Mouse (Mus musculus) ovary, postnatal 10 days (tissue): Measurements from ENCODE around the gene Slc30a10.

Experiments used
- DNase-seq: peaks from one replicate; pipeline ENCODE4 v3.0.0; 2022; ENCODE audit warnings: low spot score

Slc30a10 gene

GRCm38 (mm10) chr1:185462889-185463288, 8.2 kb downstream of the Slc30a10 start:
- no peak for DNase-seq

GRCm38 (mm10) chr1:185469551-185470021, 14.9 kb downstream of the Slc30a10 start:
- no peak for DNase-seq

GRCm38 (mm10) chr1:185472025-185472720, 17.5 kb downstream of the Slc30a10 start:
- no peak for DNase-seq

GRCm38 (mm10) chr1:185472730-185473129, 18.1 kb downstream of the Slc30a10 start:
- DNase-seq = no peak

- no peak for DNase-seq
Observed at GRCm38 (mm10) chr1:185473437-185473836, 18.8 kb downstream of the Slc30a10 start.

GRCm38 (mm10) chr1:185479861-185480260, 25.2 kb downstream of the Slc30a10 start:
- DNase-seq = no peak

DNA sequence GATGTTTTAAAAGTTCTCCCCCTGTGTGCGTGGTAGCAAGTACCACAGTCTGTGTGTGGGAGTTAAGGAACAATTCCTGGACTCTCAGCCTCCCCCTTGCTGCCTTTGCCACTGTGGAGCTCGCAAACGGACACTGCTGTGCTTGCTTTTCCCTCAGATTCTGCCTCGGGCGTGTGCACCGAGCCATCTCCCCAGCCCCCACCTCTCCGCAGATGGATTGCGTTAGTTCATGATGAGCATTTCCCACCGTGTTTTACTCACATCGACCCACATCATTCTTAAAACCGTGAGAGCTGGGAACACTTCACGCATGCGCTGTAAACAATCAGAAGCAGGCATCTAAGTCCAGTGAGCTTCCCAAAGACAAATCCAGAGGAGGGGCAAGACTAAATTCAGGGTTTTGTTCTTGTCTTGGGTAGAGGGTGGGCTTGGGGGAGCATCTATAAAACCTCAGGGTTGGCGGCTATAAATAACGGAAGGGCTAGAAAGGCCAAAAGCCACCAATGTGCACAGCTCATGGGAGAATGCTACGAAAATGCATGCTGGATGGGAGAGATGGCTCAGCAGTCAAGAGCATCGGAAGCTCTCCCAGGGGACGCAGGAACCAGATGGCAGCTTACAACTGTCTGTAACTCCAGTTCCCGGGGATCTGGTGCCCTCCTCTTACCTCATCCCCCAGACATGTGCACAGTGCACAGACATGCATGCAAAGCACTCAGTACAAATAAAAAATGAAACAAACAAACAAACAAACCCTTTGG, 27.5 kb downstream of the Slc30a10 start:
- DNase-seq = peak; percentile 7

GRCm38 (mm10) chr1:185482762-185483161, 28.1 kb downstream of the Slc30a10 start:
- no peak for DNase-seq

GRCm38 (mm10) chr1:185483356-185484057, 28.9 kb downstream of the Slc30a10 start:
- no peak for DNase-seq

GRCm38 (mm10) chr1:185484281-185484680, 29.6 kb downstream of the Slc30a10 start:
- no peak for DNase-seq

DNA sequence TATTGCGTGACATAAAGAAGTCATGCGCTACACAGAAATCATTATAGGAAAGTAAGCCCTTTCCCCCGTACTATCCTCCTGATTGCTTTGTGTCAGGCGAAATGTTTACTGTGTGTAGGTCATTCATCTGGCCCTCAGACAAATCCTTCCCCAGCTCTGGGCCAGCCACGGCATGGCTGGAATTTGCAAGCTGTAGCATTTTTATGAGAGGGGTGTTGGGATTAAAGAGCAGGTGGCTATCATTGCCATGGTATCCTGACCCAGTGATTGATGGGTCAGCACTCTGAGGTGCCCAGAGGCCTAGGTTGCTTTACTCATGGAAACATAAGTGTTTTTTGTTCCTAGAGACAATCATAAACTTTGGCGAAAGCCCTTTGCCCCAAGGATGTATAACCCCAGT, 35.2 kb downstream of the Slc30a10 start:
- no peak for DNase-seq

GRCm38 (mm10) chr1:185490603-185491002, 36.0 kb downstream of the Slc30a10 start:
- no peak for DNase-seq

DNA sequence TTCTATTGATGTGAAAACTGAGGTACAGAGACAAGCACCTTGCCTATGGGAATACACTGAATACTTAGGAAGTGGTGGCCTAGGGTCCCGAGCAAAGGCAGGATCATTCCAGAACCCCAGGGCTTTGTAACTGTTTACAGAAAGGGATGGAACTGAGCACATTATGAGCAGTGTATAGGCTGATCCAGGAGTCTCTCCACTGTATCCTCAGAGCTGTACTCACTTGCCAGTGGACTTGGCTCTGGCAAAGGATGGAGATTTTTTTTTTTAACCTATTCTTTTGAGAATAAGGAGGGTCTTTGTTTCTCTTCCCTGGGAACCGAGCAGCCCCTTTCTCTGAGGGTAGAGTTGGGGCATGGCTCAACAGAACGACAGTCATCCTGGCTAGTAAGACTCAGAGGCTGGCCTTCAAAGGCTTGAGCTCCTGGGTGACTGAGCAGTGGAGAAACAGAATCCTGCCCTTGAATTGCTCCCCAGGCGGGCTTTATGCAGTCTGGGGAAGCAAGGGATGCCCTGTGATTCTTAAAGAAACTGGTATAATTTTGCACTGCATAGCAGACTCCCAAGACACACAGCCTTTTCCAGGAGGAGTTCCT, 38.9 kb downstream of the Slc30a10 start:
- DNase-seq = no peak

- DNase-seq = no peak
Observed at GRCm38 (mm10) chr1:185496791-185497460, 42.3 kb downstream of the Slc30a10 start.

DNA sequence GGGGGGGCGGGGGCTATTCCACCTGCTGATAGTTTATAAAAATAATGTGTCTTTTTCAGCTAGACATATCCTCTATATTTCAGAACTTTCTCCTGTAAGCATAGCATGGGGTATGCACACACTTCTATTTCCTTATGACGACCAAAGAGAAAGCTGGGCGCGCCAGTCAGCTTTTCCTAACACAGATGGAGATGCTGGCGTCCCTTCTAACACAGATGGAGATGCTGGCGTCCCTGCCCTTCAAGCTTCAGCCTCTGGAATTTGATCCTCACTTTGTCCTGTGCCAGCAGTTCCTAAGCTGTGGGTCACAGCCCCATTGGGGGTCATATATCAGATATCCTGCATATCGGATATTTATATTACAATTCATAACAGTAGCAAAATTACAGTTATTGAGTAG, 46.0 kb downstream of the Slc30a10 start:
- no peak for DNase-seq

DNA sequence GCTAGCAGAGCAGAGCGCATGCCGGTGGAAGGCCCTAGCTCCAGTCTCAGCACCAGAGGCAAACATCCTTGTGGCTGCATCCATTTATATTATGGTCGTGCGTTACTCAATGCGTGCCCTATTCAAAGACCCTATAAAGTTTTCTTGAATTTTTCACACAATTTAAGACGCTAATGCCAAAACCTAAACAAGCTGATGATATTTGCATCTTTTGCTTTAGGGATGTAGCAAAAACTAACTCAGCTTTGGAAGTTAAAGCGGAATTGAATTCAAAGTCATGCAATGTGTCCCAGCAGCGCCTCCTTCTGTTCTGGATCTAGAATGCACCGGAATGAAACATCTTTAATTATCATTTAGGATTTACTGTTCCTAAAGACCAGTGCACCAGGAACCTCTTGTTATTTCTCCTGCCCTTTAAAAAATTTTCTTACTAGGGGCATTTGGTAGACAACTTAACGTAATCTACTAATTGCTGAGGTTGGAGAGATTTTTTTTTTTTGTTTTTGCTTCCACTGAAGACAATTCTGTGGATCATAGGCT, 47.2 kb downstream of the Slc30a10 start:
- DNase-seq = no peak

- DNase-seq = no peak
Observed at GRCm38 (mm10) chr1:185502550-185502949, 47.9 kb downstream of the Slc30a10 start.

DNA sequence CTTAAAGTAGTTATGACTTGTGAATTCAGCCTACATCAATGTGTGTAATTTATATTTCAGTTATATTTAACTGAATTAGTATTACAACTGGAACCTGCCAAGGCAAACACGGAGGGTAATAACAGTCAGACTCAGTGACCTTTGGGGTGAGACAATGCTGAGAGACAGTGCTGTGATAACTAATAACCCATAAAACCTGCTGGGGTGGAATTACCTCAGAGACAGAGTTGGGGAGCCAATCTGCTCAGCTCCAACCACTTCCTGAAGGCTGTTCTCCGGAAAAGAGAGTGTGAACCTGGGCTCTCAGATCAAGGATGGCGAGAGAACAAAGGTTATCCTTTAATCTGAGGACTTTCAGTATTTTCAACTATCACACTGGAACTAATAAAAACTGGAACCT, 54.4 kb downstream of the Slc30a10 start:
- no peak for DNase-seq

DNA sequence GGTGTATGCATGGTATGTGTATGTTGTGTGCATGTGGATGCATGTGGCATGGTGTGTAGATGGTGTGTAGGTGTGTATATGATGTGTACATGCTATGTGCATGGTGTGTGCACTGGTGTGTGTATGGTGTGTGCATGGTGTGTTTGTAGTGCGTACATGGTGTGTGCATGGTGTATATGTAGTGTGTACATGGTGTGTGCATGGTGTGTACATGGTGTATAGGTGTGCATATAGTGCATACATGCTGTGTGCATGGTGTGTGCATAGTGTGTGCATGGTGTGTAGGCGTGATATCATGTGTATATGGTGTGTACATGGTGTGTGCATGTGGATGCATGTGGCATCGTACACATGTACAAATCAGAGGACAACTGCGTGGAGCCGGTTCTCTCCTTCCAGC, 56.7 kb downstream of the Slc30a10 start:
- no peak for DNase-seq

GRCm38 (mm10) chr1:185515526-185515979, 60.9 kb downstream of the Slc30a10 start:
- no peak for DNase-seq

GRCm38 (mm10) chr1:185516041-185516440, 61.4 kb downstream of the Slc30a10 start:
- DNase-seq = no peak
